Mouse (Mus musculus) E14TG2a.4 (cell line): ENCODE measurements around the gene Ttc30a1.
"Not testable (repeated sequence)": the region's sequence is repeated elsewhere in the genome, so short reads cannot be mapped to it uniquely, and the experiment has no call there.

ENCODE experiments used
- H3K27me3 ChIP-seq: 2 replicates; pipeline ENCODE4 v1.6.1; 2014; ENCODE audit warnings: low read length, control low read depth; ENCODE audit not compliant: insufficient read depth
- H3K36me3 ChIP-seq: 2 replicates; pipeline ENCODE4 v1.6.1; 2014; ENCODE audit warnings: low read length, control low read depth; ENCODE audit not compliant: insufficient read depth
- H3K4me1 ChIP-seq: replicated peaks from 2 replicates; pipeline ENCODE4 v1.6.1; 2014; ENCODE audit warnings: low read depth, low read length, control low read depth
- H3K4me3 ChIP-seq: replicated peaks from 2 replicates; pipeline ENCODE4 v1.5.1; 2014; ENCODE audit warnings: mild to moderate bottlenecking, low read length
- H3K9me3 ChIP-seq: 2 replicates; pipeline ENCODE4 v1.6.1; 2014; ENCODE audit warnings: low read length, control low read depth
- CTCF ChIP-seq: conservative IDR thresholded peaks from 2 replicates; pipeline ENCODE4 v1.5.1; 2014; ENCODE audit warnings: low read length
- NANOG ChIP-seq: IDR thresholded peaks from 2 replicates; pipeline ENCODE4 v1.6.1; 2014; ENCODE audit warnings: borderline replicate concordance, low read length, mixed read lengths
- POU5F1 ChIP-seq: IDR thresholded peaks from 2 replicates; pipeline ENCODE4 v1.6.1; 2014; ENCODE audit warnings: low read length, borderline replicate concordance

Gene Ttc30a1

DNA sequence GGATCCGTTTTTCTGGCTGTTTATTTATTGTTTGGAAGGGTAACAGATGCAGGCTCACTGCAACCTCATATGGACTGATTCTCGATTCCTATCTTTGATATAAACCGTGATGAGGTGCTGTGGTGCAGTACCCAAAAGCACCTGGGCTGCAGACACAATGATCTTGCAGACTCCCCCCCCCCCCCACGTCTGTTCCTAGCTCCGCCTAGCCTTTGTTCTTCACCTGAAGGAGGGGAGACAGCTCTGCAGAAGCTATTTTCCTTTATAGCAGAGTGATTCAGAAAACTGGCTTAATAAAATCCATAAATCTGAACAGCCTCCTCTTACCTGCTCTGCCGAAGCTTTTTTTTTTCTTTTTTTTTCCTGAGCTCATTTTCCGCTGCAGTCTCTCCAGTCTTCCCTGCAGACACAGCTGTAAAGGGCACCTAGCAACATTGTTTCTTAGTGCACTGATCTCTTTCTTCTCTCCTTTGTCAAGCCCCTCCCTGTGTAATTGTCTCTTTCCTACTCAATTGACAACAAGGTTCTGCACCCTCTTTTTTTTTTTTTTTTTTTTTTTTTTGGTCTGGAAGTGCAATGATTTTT lies 7.1 kb upstream of the Ttc30a1 start:
- TF ChIP-seq POU5F1 (no peak), CTCF (no peak), NANOG (no peak)
- Histone ChIP-seq H3K4me3 (no peak overlapping the region), H3K36me3 (no peaks in the 10 kb centered on the region), H3K4me1 (peaks cover 48% of the 10 kb centered on the region), H3K27me3 (no peaks in the 10 kb centered on the region), H3K9me3 (no peaks in the 10 kb centered on the region)

DNA sequence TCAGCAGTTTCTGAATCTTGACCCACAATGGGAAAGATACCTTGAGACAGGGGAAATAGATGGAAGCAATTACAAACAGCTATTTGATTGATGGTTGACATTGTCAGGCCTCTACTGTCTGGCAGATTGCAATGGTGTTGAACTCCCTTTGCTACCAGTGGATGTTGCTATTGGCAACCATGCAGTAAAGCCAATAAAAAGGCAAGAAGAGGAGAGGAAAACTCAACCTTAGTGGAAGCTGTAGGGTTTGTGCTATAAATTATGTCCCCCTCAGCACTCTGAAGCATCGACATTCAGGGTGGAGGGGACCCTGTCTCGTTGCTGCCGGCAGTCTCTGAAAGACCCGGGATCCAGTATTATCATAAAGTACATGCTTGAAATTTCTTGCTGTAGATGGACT lies 6.6 kb upstream of the Ttc30a1 start:
- Histone ChIP-seq H3K27me3 (no peaks in the 10 kb centered on the region), H3K4me3 (no peak overlapping the region), H3K36me3 (no peaks in the 10 kb centered on the region), H3K4me1 (peaks cover 48% of the 10 kb centered on the region), H3K9me3 (no peaks in the 10 kb centered on the region)
- no peak for TF ChIP-seq NANOG
- no peak for TF ChIP-seq CTCF
- no peak for TF ChIP-seq POU5F1

DNA sequence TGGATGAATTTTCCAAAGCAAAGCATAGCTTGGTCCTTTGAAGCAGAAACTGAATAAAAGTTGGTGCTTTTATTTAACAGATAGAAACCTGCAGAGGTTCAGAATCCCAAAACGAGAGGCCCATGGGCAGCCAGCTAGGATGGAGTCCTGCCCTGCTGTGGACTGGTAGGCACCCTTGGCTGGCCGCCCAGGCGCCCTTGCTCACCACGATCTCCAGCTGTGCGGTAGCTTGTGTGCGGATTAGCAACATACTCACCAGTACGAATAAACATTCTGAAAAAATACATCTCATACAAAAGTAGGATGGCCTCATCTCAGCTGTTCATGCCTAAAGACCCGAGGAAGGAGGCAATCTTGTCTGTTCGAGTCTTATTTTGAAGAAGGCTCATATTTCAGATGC lies 6.0 kb upstream of the Ttc30a1 start:
- peaks cover 48% of the 10 kb centered on the region for H3K4me1 ChIP-seq
- TF ChIP-seq NANOG, result no peak
- no peak for TF ChIP-seq POU5F1
- no peak for TF ChIP-seq CTCF
- no peak overlapping the region for H3K4me3 ChIP-seq
- no peaks in the 10 kb centered on the region for H3K27me3 ChIP-seq
- H3K9me3 ChIP-seq, result peaks cover under 1% of the 10 kb centered on the region; the same call in 1 of the 2 replicates
- no peaks in the 10 kb centered on the region for H3K36me3 ChIP-seq

DNA sequence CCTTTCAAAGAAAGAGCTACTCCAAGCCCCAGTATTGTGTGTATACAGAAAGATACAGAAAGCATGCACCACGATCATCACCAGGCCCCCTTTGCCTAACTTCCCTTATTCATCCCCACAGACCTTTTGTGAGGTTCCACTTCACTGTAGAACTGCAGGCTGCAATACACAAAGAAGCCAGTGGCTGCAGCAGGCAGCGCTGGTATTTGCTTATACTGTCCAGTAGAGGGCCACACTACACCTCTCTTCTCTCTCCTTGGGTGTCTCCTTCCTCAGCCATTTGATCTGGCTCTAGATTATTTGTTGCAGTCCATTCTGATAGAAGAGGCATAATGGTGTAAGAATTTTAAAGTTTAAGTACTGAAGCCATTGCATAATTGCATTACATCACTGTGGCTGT lies 3.4 kb upstream of the Ttc30a1 start:
- H3K27me3 ChIP-seq, result no peaks in the 10 kb centered on the region
- no peak for TF ChIP-seq NANOG
- TF ChIP-seq CTCF, result peak; percentile 96
- no peak for TF ChIP-seq POU5F1
- no peaks in the 10 kb centered on the region for H3K36me3 ChIP-seq
- H3K9me3 ChIP-seq, result peaks cover 4% of the 10 kb centered on the region
- H3K4me1 ChIP-seq, result peaks cover 26% of the 10 kb centered on the region
- no peak overlapping the region for H3K4me3 ChIP-seq

DNA sequence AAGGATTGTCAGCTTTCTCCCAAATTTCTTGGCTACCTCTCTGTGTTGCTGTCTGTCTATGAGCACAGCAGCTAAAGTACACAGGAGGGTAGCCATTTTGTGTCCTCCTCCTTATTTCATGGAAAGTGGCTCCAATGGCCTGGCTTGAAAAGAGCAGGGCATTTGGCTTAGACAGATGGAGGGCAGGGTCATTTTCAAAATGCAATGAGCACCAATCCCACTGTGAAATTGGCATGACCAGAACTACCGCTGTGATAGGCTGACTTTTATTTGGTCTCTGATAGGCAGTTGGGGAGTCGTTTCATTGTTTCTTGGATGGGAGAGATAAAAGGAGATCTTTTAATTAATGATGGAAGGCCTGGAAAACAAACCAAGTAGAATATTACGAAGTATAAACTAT lies 2.1 kb upstream of the Ttc30a1 start:
- Histone ChIP-seq H3K9me3 (peaks cover 4% of the 10 kb centered on the region), H3K27me3 (no peaks in the 10 kb centered on the region), H3K36me3 (0 out of 2 replicates have a peak, but pooled peaks cover 6% of the 10 kb centered on the region), H3K4me1 (peaks cover 16% of the 10 kb centered on the region), H3K4me3 (no peak overlapping the region)
- no peak for TF ChIP-seq CTCF
- no peak for TF ChIP-seq NANOG
- TF ChIP-seq POU5F1, result no peak

DNA sequence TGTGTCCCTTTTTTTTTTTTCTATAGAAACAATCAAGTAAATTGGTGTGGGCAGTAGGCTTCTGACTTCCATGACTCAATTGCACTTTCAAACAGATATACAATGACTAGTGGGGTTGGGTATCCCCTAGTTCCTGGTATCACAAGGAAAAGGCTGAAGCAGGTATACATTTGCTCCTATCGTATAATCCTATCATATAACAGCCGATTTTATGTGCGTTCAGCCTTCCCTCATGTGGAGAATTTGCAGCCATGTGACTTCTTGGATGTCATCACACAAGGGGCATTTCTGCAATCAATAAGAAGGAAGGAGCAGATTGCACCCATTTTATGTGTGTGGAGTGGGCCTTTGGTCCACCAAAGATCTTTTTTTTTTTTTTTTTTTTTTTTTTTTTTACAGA lies 1.3 kb upstream of the Ttc30a1 start:
- no peak for TF ChIP-seq POU5F1
- TF ChIP-seq CTCF, result no peak
- no peak for TF ChIP-seq NANOG
- Histone ChIP-seq H3K36me3 (0 out of 2 replicates have a peak, but pooled peaks cover 6% of the 10 kb centered on the region), H3K4me1 (peaks cover 14% of the 10 kb centered on the region), H3K9me3 (peaks cover 4% of the 10 kb centered on the region), H3K27me3 (no peaks in the 10 kb centered on the region), H3K4me3 (no peak overlapping the region)

DNA sequence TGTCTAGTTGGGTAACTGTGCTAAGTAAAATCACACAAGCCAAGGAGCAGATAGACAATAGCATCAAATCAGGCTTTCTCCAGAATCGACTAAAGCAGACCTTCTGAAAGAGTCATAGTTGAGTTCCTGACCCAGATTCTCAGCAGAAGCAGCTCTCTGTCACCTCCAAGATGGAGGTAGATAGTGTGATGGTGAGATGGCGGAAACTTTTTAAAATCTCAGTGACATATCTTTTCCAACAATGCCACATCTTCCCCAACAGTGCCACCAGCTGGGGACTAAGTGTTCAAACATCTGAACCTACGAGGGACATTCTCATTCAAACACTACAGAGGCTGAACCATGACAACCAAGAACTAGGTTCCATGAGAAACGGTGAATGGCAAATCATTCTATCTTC lies 859 bp upstream of the Ttc30a1 start:
- Histone ChIP-seq H3K36me3 (0 out of 2 replicates have a peak, but pooled peaks cover 6% of the 10 kb centered on the region), H3K4me3 (no peak overlapping the region), H3K9me3 (peaks cover 4% of the 10 kb centered on the region), H3K4me1 (peaks cover 12% of the 10 kb centered on the region), H3K27me3 (no peaks in the 10 kb centered on the region)
- TF ChIP-seq CTCF (no peak; the same call in 1 of the 2 replicates), NANOG (no peak), POU5F1 (no peak)

DNA sequence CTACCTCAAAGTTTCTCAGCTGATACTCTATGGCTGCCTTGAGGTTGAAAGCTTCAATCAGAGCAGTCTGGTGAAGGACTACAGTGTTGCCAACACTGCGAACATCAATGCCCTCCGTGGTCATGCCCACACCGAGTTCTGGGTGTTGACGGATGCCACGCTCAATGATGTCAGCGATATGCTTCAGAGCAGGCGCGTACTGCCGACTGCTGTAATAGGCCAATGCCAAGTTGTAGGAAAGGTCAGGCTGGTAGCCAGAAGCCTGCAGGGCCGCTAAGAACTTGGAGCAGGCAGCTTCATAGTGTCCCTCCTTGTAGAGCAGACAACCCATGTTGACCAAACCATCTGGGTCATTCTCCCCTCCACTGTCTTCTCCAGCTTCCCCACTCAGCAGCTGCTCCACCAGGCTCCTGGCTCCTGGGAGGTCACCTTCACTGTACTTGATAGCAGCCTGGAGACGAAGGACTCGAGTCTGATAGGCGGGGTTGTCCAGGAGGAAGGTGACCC lies 781 bp downstream of the Ttc30a1 start:
- Histone ChIP-seq H3K4me1 (peaks cover 12% of the 10 kb centered on the region), H3K4me3 (peak overlapping the region; percentile 74)
- H3K27me3 ChIP-seq, H3K9me3 ChIP-seq, H3K36me3 ChIP-seq: not testable (repeated sequence)

DNA sequence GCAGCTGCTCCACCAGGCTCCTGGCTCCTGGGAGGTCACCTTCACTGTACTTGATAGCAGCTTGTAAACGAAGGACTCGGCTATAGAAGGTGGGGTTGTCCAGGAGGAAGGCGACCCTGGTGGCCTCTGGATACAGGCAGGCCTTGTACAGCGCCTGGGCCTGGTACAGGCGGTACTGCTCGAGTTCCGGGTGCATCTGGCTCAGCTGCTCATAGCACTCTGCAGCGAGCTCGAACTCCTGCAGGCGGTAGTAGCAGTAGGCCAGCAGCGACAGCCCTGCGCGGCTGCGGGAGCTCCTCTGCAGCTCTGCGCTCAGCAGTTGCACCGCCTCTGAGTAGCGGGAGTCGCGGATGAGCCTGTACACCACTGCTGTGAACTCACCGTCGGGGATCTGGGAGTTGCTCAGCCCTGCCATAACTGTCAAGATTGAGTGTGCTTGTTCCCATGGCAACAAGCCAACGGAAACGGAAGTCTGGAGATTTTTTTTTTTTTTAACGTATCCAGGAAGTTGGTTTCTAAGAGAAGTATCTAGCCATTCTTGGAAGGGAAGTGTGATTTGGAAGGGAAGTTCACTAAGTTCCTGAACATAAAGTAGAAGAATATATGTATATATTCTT lies 3.9 kb downstream of the Ttc30a1 start, which contains the start of gene Ttc30a2:
Ttc30a2 (minus strand) TSS at position 419 of the 617 bp plus-strand sequence.
- not testable (repeated sequence) for H3K4me1 ChIP-seq, H3K9me3 ChIP-seq, H3K36me3 ChIP-seq, H3K27me3 ChIP-seq
- H3K4me3 ChIP-seq, result peak within 1 kb of the TSS; percentile 58

DNA sequence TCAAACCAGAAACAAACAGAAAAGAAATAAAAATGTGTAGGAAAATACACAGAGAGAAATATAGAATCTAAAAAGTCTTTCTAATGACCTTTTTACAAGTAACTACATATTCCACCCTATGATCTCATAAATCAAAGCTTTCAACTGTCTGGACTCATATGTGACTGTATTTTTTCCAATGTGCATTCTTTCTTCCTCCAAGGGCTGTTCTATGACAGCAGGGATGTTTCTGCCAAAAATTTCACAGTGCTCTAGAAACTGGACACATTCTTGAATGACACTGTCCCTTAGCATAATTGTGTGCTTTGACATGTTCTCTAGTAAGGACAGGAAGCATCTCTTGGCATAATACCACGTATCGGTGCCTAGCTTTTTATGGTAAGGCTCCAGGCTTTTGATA lies 5.7 kb downstream of the Ttc30a1 start:
- not testable (repeated sequence) for H3K4me3 ChIP-seq, H3K9me3 ChIP-seq, H3K27me3 ChIP-seq, H3K4me1 ChIP-seq, H3K36me3 ChIP-seq
